Mouse (Mus musculus): ENCODE results near the gene Ptprt. TPM values are rescaled to one million over a fixed set of nuclear protein-coding genes. Genes with fewer than 3 reads are reported as not detected.

The Ptprt gene
- total and polyA plus RNA-seq, 3 experiments: 0.76 TPM; not detected in 2

DNA sequence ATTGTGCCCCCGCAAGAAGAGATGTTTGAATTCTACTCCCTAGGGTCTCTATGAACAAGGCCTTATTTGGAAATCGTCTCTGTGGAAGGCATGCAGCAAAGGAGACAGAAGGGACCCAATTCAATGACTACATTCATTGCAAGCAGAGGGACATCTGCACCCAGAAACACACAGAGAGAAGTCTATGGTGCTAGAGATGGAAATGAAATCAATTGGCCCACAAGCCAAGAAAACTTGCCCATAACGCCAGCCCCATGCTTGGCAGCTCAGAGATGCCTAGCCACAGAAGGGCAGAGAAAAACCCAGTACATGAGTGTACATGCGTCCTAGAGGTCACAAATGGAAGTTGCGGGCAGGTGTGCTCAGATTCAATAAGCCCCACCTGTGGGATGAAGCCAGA lies 443.1 kb downstream of the Ptprt start:
- Histone ChIP-seq H3K36me3 (replicated peaks in 1 of 2; ENCODE audit: control insufficient read depth in 1 of 2, insufficient read depth in 1 of 2, low read length in 1 of 2) (no peaks in the 10 kb centered on the region), H3K27ac (ENCODE audit: insufficient read depth, low read depth) (no peak overlapping the region), H3K4me1 (ENCODE audit: control insufficient read depth in 1 of 2, insufficient read depth in 2 of 2) (no peaks in the 10 kb centered on the region), H3K27me3 (replicated peaks) (no peaks in the 10 kb centered on the region), H3K9me3 (replicated peaks; ENCODE audit: low read length) (peaks cover 80% of the 10 kb centered on the region), H3K4me3 (replicated peaks in 1 of 3; ENCODE audit: low read depth in 2 of 3, low read length in 2 of 3, poor library complexity in 1 of 3) (no peak overlapping the region), H3K4me2 (ENCODE audit: insufficient read depth, low read depth, poor library complexity, severe bottlenecking) (no peak overlapping the region), H3K79me2 (replicated peaks; ENCODE audit: control insufficient read depth, extremely low read depth, insufficient read depth, poor library complexity, severe bottlenecking) (no peaks in the 10 kb centered on the region), H3K9ac (ENCODE audit: insufficient read depth, low read depth) (no peak overlapping the region)
- no peak for DNase-seq (ENCODE audit: extremely low read depth)
- TF ChIP-seq HCFC1 (IDR thresholded peaks at IDR 0.05; ENCODE audit: low read depth, low read length): no peak
- no peak for TF ChIP-seq MEF2A (IDR thresholded peaks at IDR 0.05; ENCODE audit: borderline replicate concordance, low read depth, low read length)
- TF ChIP-seq CHD1 (IDR thresholded peaks at IDR 0.05; ENCODE audit: low read depth, low read length): no peak
- no peak for TF ChIP-seq MYC (IDR thresholded peaks at IDR 0.05; ENCODE audit: low read depth, low read length)
- no peak for TF ChIP-seq PAX5 (IDR thresholded peaks at IDR 0.05; ENCODE audit: low read length)
- TF ChIP-seq UBTF (IDR thresholded peaks at IDR 0.05; ENCODE audit: low read depth, low read length): no peak
- no peak for TF ChIP-seq SIN3A (IDR thresholded peaks at IDR 0.05; ENCODE audit: low read length)
- TF ChIP-seq USF2 (conservative IDR thresholded peaks at IDR 0.05; ENCODE audit: low read depth, low read length): no peak
- in situ Hi-C loops (cut with MboI; ENCODE audit: low pct_ligation_motif_present, low pct_unique_long_range_greater_than_20kb, low sequenced_read_pairs): no loop called here
- dilution Hi-C loops (cut with MboI; ENCODE audit: extremely low pct_ligation_motif_present, extremely low pct_unique_long_range_greater_than_20kb, low sequenced_read_pairs): no loop called here

- in situ Hi-C loops (cut with MboI; ENCODE audit: low pct_ligation_motif_present, low pct_unique_long_range_greater_than_20kb, low sequenced_read_pairs) (no loop called here), dilution Hi-C loops (cut with MboI; ENCODE audit: extremely low pct_ligation_motif_present, extremely low pct_unique_long_range_greater_than_20kb, low sequenced_read_pairs) (no loop called here)
- no peak overlapping the region for H3K27ac ChIP-seq (ENCODE audit: insufficient read depth, low read depth)
- TF ChIP-seq NELFE (IDR thresholded peaks at IDR 0.05; ENCODE audit: low read depth, low read length) (no peak), CHD2 (IDR thresholded peaks at IDR 0.05; ENCODE audit: low read length) (no peak), ETS1 (conservative IDR thresholded peaks at IDR 0.05; ENCODE audit: low read depth, low read length) (no peak), ZC3H11A (IDR thresholded peaks at IDR 0.05; ENCODE audit: low read depth, low read length) (no peak)
- H3K4me2 ChIP-seq (ENCODE audit: insufficient read depth, low read depth, poor library complexity, severe bottlenecking): no peak overlapping the region
- no peak for DNase-seq (ENCODE audit: extremely low read depth)
- H3K9me3 ChIP-seq (replicated peaks; ENCODE audit: low read length): peaks cover 75% of the 10 kb centered on the region
- no peak overlapping the region for H3K9ac ChIP-seq (ENCODE audit: insufficient read depth, low read depth)
- no peaks in the 10 kb centered on the region for H3K79me2 ChIP-seq (replicated peaks; ENCODE audit: control insufficient read depth, extremely low read depth, insufficient read depth, poor library complexity, severe bottlenecking)
- no peaks in the 10 kb centered on the region for H3K27me3 ChIP-seq (replicated peaks)
- no peaks in the 10 kb centered on the region for H3K4me1 ChIP-seq (ENCODE audit: control insufficient read depth in 1 of 2, insufficient read depth in 2 of 2)
- H3K4me3 ChIP-seq (replicated peaks in 1 of 3; ENCODE audit: low read depth in 2 of 3, low read length in 2 of 3, poor library complexity in 1 of 3): no peak overlapping the region
- no peaks in the 10 kb centered on the region for H3K36me3 ChIP-seq (replicated peaks in 1 of 2; ENCODE audit: control insufficient read depth in 1 of 2, insufficient read depth in 1 of 2, low read length in 1 of 2)
These were observed 448.6 kb downstream of the Ptprt start for GRCm38 (mm10) chr2:162212397-162212796.

DNA sequence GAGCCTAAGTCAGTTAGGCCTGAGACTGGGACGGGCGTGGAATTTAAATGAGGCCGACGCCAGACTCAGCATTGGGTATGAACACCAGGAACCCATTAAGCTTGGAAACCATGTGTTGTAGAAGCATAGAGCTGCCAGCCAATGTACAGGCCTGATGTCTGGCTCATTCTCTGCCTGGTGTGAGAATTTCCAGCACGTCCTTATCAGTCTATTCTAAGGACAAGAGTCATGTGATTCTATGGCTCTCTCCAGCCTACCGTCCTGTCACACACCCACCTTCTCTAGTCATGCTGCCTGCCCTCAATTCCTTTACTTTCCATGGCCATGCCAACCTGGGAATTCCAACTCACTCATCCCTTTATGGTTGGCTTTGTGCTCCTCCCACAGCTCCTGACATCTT lies 450.4 kb downstream of the Ptprt start:
- Histone ChIP-seq H3K27ac (ENCODE audit: insufficient read depth, low read depth) (no peak overlapping the region), H3K4me1 (ENCODE audit: control insufficient read depth in 1 of 2, insufficient read depth in 2 of 2) (no peaks in the 10 kb centered on the region), H3K27me3 (replicated peaks) (no peaks in the 10 kb centered on the region), H3K4me3 (replicated peaks in 1 of 3; ENCODE audit: low read depth in 2 of 3, low read length in 2 of 3, poor library complexity in 1 of 3) (no peak overlapping the region), H3K36me3 (replicated peaks in 1 of 2; ENCODE audit: control insufficient read depth in 1 of 2, insufficient read depth in 1 of 2, low read length in 1 of 2) (no peaks in the 10 kb centered on the region), H3K9me3 (replicated peaks; ENCODE audit: low read length) (peaks cover 62% of the 10 kb centered on the region), H3K4me2 (ENCODE audit: insufficient read depth, low read depth, poor library complexity, severe bottlenecking) (no peak overlapping the region), H3K79me2 (replicated peaks; ENCODE audit: control insufficient read depth, extremely low read depth, insufficient read depth, poor library complexity, severe bottlenecking) (no peaks in the 10 kb centered on the region), H3K9ac (ENCODE audit: insufficient read depth, low read depth) (no peak overlapping the region)
- in situ Hi-C loops (cut with MboI; ENCODE audit: low pct_ligation_motif_present, low pct_unique_long_range_greater_than_20kb, low sequenced_read_pairs) (no loop called here), dilution Hi-C loops (cut with MboI; ENCODE audit: extremely low pct_ligation_motif_present, extremely low pct_unique_long_range_greater_than_20kb, low sequenced_read_pairs) (no loop called here)
- TF ChIP-seq NRF1 (IDR thresholded peaks at IDR 0.05; ENCODE audit: low read depth, low read length) (no peak), MAX (IDR thresholded peaks at IDR 0.05; ENCODE audit: low read length) (no peak), KAT2A (IDR thresholded peaks at IDR 0.05; ENCODE audit: insufficient replicate concordance, low read length) (no peak), CTCF (conservative IDR thresholded peaks at IDR 0.05 in 1 of 2, IDR thresholded peaks at IDR 0.05 in 1 of 2; ENCODE audit: low read depth in 2 of 2, low read length in 2 of 2) (no peak), TBP (conservative IDR thresholded peaks at IDR 0.05; ENCODE audit: low read depth, low read length) (no peak), EP300 (IDR thresholded peaks at IDR 0.05; ENCODE audit: low read length) (no peak), MYC (IDR thresholded peaks at IDR 0.05; ENCODE audit: low read depth, low read length) (no peak), GABPA (IDR thresholded peaks at IDR 0.05; ENCODE audit: insufficient replicate concordance, low read depth, low read length) (no peak), ZC3H11A (IDR thresholded peaks at IDR 0.05; ENCODE audit: low read depth, low read length) (no peak), JUN (IDR thresholded peaks at IDR 0.05; ENCODE audit: insufficient read depth, low read depth, low read length) (no peak), NELFE (IDR thresholded peaks at IDR 0.05; ENCODE audit: low read depth, low read length) (no peak), POLR2A (IDR thresholded peaks at IDR 0.05; ENCODE audit: low read depth, low read length) (no peak)
- no peak for DNase-seq (ENCODE audit: extremely low read depth)

All from CH12.LX (cell line).